Mouse (Mus musculus): ENCODE results near the gene Gm21244.
"Not testable (repeated sequence)": the region's sequence is repeated elsewhere in the genome, so short reads cannot be mapped to it uniquely, and the experiment has no call there.

The Gm21244 gene

GRCm38 (mm10) chrY:7169193-7169592 is at the start of gene Gm21244:
Gene Gm21244 (minus strand): TSS chrY:7169293.
- not testable (repeated sequence) for DNase-seq (ENCODE audit: low spot score)
